Mouse (Mus musculus) liver, embryonic 16.5 days (tissue): ENCODE data around the gene Chst14. TPM values are rescaled to one million over a fixed set of nuclear protein-coding genes. Genes with fewer than 3 reads are reported as not detected.

Experiments used
- ATAC-seq: fragments of 200-750 bp; cut with Nextera tagmentation; 2 replicates; pipeline ENCODE4 v1.8.0; 2017; ENCODE audit warnings: low read depth, mild to moderate bottlenecking, moderate number of reproducible peaks, moderate library complexity
- H3K27ac ChIP-seq: fragments of 300-500 bp; sonication (generic); 2 replicates; pipeline ENCODE4 v1.5.1; 2014; ENCODE audit warnings: mild to moderate bottlenecking, low read length
- H3K27me3 ChIP-seq: fragments of 300-500 bp; sonication (generic); 2 replicates; pipeline ENCODE4 v1.6.1; 2014; ENCODE audit warnings: low read depth, low read length, mixed read lengths; ENCODE audit not compliant: control insufficient read depth, insufficient read depth
- H3K36me3 ChIP-seq: fragments of 300-500 bp; sonication (generic); 2 replicates; pipeline ENCODE4 v1.6.1; 2014; ENCODE audit warnings: mild to moderate bottlenecking; ENCODE audit not compliant: control insufficient read depth, insufficient read depth
- H3K4me1 ChIP-seq: fragments of 300-500 bp; sonication (generic); 2 replicates; pipeline ENCODE4 v1.6.1; 2014; ENCODE audit warnings: low read depth, low read length, mixed read lengths; ENCODE audit not compliant: control insufficient read depth
- H3K4me2 ChIP-seq: fragments of 300-500 bp; sonication (generic); 2 replicates; pipeline ENCODE4 v1.6.1; 2014; ENCODE audit warnings: low read depth, low read length, mixed read lengths
- H3K4me3 ChIP-seq: fragments of 300-500 bp; sonication (generic); 2 replicates; pipeline ENCODE4 v1.5.1; 2014; ENCODE audit warnings: low read depth, mild to moderate bottlenecking, low read length
- H3K9ac ChIP-seq: fragments of 300-500 bp; sonication (generic); 2 replicates; pipeline ENCODE4 v1.6.1; 2014; ENCODE audit warnings: low read depth, low read length
- H3K9me3 ChIP-seq: fragments of 300-500 bp; sonication (generic); replicated peaks from 2 replicates; pipeline ENCODE4 v1.6.1; 2016; ENCODE audit warnings: low read length; ENCODE audit not compliant: control insufficient read depth
- WGBS: fragments of 180-500 bp; shearing (Covaris S2); extraction: QIAGEN DNeasy Blood & Tissue Kit; methylation state at CpG from one replicate; pipeline ENCODE4 v1.1.7; 2014; ENCODE audit not compliant: insufficient replicate concordance; 5-methylcytosine and 5-hydroxymethylcytosine counted together
- polyA plus RNA-seq: library from polyadenylated mRNA; unstranded; fragments of >200 nt; fragmentation: Nextera tagmentation; extraction: Ambion mirVana; gene quantifications from 2 replicates; pipeline ENCODE4 v1.2.1, GENCODE M21; 2015

The Chst14 gene
- polyA plus RNA-seq, 1 experiment from 2014 or later, result 4.9 TPM

- H3K27me3 ChIP-seq, result peaks cover 36% of the 10 kb centered on the region
- H3K4me1 ChIP-seq, result peaks cover 48% of the 10 kb centered on the region
Observed at GRCm38 (mm10) chr2:118902051-118903025, 24.0 kb upstream of the Chst14 start.

DNA sequence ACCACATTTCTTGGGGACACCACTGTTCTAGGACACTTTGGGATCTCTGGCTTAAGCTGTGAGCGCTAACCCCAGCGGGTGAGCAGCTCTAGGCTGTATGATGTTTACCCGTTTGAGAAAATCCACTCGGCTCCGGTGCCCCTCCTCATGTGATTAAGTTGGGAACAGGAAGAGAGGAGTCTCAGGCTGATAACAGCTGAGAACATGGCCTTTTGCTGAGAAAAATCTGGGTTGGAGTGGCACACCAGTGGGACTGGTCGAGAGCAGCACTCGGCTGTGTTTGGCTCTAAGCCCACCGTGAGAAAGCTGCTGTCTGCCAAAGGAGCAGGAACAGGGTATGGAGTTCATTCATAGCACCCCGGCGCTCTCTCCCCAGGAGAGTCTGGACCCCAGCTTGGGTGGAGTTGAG, 23.0 kb upstream of the Chst14 start:
- 26% methylated on average over 10 of the region's 10 CpGs for WGBS
- peaks cover 42% of the 10 kb centered on the region for H3K4me1 ChIP-seq
- no peak for ATAC-seq

More at GRCm38 (mm10) chr2:118902051-118903025, 24.0 kb upstream of the Chst14 start:
- WGBS, result under 1% methylated on average over 89 of the region's 106 CpGs
- ATAC-seq, result peak; percentile 23
- H3K4me3 ChIP-seq, result peak overlapping the region; percentile 95
- H3K36me3 ChIP-seq, result no peaks in the 10 kb centered on the region
- H3K9ac ChIP-seq, result peak overlapping the region; percentile 96
- H3K9me3 ChIP-seq, result no peaks in the 10 kb centered on the region
- H3K4me2 ChIP-seq, result peak overlapping the region; percentile 99
- peak overlapping the region; percentile 93 for H3K27ac ChIP-seq

GRCm38 (mm10) chr2:118905433-118906117, 20.7 kb upstream of the Chst14 start:
- H3K4me2 ChIP-seq, result no peak overlapping the region
- 66% methylated on average over 7 of the region's 7 CpGs for WGBS
- H3K9ac ChIP-seq, result no peak overlapping the region
- peaks cover 4% of the 10 kb centered on the region for H3K27me3 ChIP-seq
- H3K4me3 ChIP-seq, result no peak overlapping the region
- H3K4me1 ChIP-seq, result peaks cover 34% of the 10 kb centered on the region
- H3K36me3 ChIP-seq, result no peaks in the 10 kb centered on the region
- ATAC-seq, result no peak
- H3K27ac ChIP-seq, result no peak overlapping the region
- no peaks in the 10 kb centered on the region for H3K9me3 ChIP-seq

More for the DNA sequence above, 23.0 kb upstream of the Chst14 start:
- Histone ChIP-seq H3K27ac (no peak overlapping the region), H3K36me3 (no peaks in the 10 kb centered on the region), H3K4me2 (peak overlapping the region; percentile 99), H3K9ac (peak overlapping the region; percentile 96), H3K4me3 (peak overlapping the region; percentile 95), H3K9me3 (no peaks in the 10 kb centered on the region), H3K27me3 (peaks cover 26% of the 10 kb centered on the region)

DNA sequence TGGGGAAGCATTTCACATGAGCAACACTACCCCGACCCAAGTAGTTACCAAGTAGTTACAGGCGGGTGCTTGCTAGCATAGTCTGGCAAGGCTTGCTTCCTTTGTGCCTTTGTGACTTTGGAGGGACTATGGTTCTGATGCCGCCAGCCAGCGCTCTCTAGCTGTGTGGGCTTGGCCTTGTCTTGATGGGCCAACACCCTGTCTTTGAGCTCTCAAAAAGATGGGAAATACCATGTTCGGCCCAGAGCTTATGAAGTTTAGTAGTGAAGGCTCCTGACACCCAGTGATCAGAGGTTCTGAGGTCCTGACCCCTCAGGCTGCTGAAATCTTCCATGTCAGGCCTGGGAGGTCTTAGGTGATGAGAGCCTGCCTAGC, 20.2 kb upstream of the Chst14 start:
- Histone ChIP-seq H3K4me3 (no peak overlapping the region), H3K27me3 (no peaks in the 10 kb centered on the region), H3K4me2 (no peak overlapping the region), H3K27ac (no peak overlapping the region), H3K4me1 (peaks cover 30% of the 10 kb centered on the region), H3K9me3 (no peaks in the 10 kb centered on the region), H3K9ac (no peak overlapping the region; the same call in 1 of the 2 replicates), H3K36me3 (no peaks in the 10 kb centered on the region)
- 80% methylated on average over 5 of the region's 5 CpGs for WGBS
- no peak for ATAC-seq

DNA sequence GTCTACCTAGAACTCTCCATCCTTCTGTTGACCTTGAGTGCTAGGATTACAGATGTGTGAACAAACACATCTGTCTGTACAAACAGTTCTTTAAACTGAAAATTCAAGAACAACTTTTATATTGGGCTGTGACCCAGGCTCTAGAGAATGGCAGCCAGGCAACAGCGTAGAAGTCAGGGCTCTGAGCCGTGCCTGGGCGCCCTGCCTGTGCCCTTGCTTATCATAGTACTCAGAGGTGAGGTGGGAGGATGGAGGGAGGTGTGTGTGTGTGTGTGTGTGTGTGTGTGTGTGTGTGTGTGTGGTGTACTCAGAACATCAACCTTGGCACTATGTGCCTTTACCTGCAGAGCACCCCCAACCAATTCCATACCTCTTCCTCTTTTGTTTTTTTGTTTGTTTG, 18.5 kb upstream of the Chst14 start:
- Histone ChIP-seq H3K4me2 (no peak overlapping the region), H3K4me3 (no peak overlapping the region), H3K4me1 (peaks cover 25% of the 10 kb centered on the region), H3K27ac (no peak overlapping the region), H3K9ac (no peak overlapping the region), H3K9me3 (no peaks in the 10 kb centered on the region), H3K27me3 (no peaks in the 10 kb centered on the region), H3K36me3 (no peaks in the 10 kb centered on the region)
- WGBS, result 50% methylated on average over 3 of the region's 3 CpGs
- no peak for ATAC-seq

- Histone ChIP-seq H3K9ac (no peak overlapping the region), H3K9me3 (no peaks in the 10 kb centered on the region), H3K36me3 (no peaks in the 10 kb centered on the region), H3K27ac (no peak overlapping the region), H3K4me1 (peaks cover 21% of the 10 kb centered on the region), H3K4me2 (no peak overlapping the region), H3K27me3 (no peaks in the 10 kb centered on the region), H3K4me3 (no peak overlapping the region)
- 48% methylated on average over 1 of the region's 1 CpGs for WGBS
- no peak for ATAC-seq
Observed at GRCm38 (mm10) chr2:118909151-118909550, 17.1 kb upstream of the Chst14 start.

DNA sequence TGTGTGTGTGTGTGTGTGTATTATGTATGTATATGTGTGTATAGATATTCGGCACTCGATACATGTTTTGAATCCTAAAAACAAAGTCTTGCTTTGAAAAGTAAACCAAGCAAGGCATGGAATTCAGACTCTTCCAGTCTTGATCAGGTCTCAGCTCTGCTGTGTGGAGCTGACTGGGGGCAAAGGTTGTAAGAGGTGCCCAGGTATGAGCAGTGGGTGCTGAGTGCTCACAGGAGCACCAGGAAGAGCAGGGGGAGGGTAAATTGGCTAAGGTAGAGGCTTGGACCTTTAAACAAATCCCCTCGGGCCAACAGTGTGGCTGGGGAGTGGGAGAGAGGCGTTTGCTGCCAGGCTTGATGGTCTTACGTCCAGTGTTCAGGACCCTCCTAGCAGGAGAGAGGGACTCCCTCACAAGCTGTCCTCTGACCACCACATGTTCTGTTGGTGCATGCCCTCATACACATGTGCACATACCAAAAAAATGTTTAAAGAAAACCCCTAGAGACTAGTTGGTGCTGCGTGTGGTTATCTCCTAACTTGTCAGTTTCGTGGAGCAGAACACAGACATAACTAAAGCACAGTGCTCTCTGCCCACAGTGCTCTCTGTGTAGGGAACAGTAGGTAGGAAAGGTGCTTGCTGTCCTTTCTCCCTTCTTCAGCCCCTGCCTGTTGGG, 15.6 kb upstream of the Chst14 start:
- Histone ChIP-seq H3K36me3 (no peaks in the 10 kb centered on the region), H3K27ac (no peak overlapping the region), H3K9me3 (no peaks in the 10 kb centered on the region), H3K4me2 (no peak overlapping the region), H3K4me1 (peaks cover 16% of the 10 kb centered on the region), H3K9ac (no peak overlapping the region), H3K4me3 (no peak overlapping the region), H3K27me3 (no peaks in the 10 kb centered on the region)
- ATAC-seq, result no peak
- 57% methylated on average over 7 of the region's 7 CpGs for WGBS

DNA sequence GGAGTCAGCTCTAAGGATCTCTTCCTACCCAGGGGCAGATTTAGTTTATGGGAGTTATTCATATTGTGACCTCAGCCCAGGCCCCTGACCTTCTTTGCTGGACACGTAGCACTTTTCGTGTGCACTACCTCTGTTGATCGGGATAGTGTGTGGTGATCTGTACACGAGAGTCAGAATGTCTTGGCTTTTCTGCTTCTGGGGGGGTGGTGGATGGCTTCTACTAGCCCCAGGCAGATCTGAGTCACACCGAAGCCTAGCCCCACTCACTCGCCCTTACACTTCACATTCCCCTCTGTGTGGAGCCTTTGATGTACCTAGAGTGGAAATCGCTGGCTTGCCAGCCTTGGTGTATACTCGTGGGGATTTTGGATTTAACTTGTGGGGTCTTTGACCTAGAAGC, 13.6 kb upstream of the Chst14 start:
- Histone ChIP-seq H3K9me3 (no peaks in the 10 kb centered on the region), H3K27ac (no peak overlapping the region), H3K9ac (no peak overlapping the region), H3K4me2 (no peak overlapping the region), H3K36me3 (peaks cover 4% of the 10 kb centered on the region; the same call in 1 of the 2 replicates), H3K4me1 (peaks cover 13% of the 10 kb centered on the region), H3K4me3 (no peak overlapping the region), H3K27me3 (no peaks in the 10 kb centered on the region)
- WGBS, result 72% methylated on average over 8 of the region's 8 CpGs
- no peak for ATAC-seq
